Mouse (Mus musculus): ENCODE measurements at regions not wholly inside any gene's neighbourhood (a gene's known extent, or its start where the extent isn't known, plus 50 kb on each side); places are given as distances from the start of the nearest gene placed in this dataset.

DNA sequence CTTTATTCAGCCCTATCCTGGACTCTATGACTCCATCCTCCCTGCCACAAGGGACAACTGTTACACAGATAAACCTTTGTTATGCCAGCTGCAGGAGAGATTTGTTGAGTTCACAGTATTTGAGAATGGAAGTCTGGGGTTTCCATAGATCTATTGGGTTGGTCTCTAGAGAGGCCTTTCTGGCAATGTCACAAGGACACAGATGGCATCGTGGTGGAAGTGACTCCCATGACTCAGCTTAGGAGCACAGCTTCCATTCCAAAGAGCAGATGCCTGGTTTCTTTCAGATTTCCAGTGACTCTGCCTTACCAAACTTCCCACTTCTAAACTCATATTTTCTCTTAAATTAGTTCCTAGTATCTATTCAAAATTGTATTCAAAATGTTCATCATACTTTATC, 467.6 kb downstream of the Gm826 start:
- H3K4me1 ChIP-seq (ENCODE audit: control insufficient read depth, insufficient read depth, low read length), result no peaks in the 10 kb centered on the region
- H3K4me3 ChIP-seq (ENCODE audit: low read depth, low read length), result no peak overlapping the region
- H3K9me3 ChIP-seq (ENCODE audit: control insufficient read depth, low read length), result no peaks in the 10 kb centered on the region
- no peak overlapping the region for H3K4me2 ChIP-seq (ENCODE audit: low read depth, low read length)
- 81% methylated on average over 1 of the region's 1 CpGs for WGBS
- no peak overlapping the region for H3K27ac ChIP-seq (ENCODE audit: low read depth, low read length)
- H3K9ac ChIP-seq (replicated peaks; ENCODE audit: low read depth, low read length), result no peak overlapping the region
- no peaks in the 10 kb centered on the region for H3K36me3 ChIP-seq (ENCODE audit: control insufficient read depth, insufficient read depth, low read length)
- no peak for ATAC-seq (ENCODE audit: low read depth)
- H3K27me3 ChIP-seq (ENCODE audit: control insufficient read depth, insufficient read depth, low read length), result no peaks in the 10 kb centered on the region

DNA sequence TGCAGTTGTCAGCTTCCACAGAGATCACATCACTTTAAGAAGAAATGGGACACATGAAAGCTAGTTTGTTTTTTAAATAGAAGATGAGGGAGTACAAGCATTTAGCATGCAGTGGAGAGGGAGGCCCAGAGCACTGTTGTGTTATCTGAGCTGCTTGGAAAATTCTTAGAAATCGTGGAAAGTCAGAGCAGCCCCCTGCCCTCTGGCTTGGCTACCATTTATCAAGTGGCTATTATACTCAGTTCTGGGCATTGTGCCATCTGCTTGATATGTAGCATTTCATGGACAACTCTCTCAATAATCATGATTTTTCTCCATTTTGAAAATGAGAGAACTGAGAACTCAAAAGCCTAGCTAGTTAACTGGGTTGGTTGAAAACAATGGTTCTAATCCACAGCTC, 470.8 kb downstream of the Gm826 start:
- H3K27ac ChIP-seq (ENCODE audit: low read depth, low read length), result no peak overlapping the region
- WGBS, result 36% methylated on average over 1 of the region's 1 CpGs
- no peaks in the 10 kb centered on the region for H3K36me3 ChIP-seq (ENCODE audit: control insufficient read depth, insufficient read depth, low read length)
- H3K9me3 ChIP-seq (ENCODE audit: control insufficient read depth, low read length), result no peaks in the 10 kb centered on the region
- no peaks in the 10 kb centered on the region for H3K4me1 ChIP-seq (ENCODE audit: control insufficient read depth, insufficient read depth, low read length)
- ATAC-seq (ENCODE audit: low read depth), result no peak
- H3K4me2 ChIP-seq (ENCODE audit: low read depth, low read length), result no peak overlapping the region
- H3K4me3 ChIP-seq (ENCODE audit: low read depth, low read length), result no peak overlapping the region
- no peaks in the 10 kb centered on the region for H3K27me3 ChIP-seq (ENCODE audit: control insufficient read depth, insufficient read depth, low read length)
- no peak overlapping the region for H3K9ac ChIP-seq (replicated peaks; ENCODE audit: low read depth, low read length)

DNA sequence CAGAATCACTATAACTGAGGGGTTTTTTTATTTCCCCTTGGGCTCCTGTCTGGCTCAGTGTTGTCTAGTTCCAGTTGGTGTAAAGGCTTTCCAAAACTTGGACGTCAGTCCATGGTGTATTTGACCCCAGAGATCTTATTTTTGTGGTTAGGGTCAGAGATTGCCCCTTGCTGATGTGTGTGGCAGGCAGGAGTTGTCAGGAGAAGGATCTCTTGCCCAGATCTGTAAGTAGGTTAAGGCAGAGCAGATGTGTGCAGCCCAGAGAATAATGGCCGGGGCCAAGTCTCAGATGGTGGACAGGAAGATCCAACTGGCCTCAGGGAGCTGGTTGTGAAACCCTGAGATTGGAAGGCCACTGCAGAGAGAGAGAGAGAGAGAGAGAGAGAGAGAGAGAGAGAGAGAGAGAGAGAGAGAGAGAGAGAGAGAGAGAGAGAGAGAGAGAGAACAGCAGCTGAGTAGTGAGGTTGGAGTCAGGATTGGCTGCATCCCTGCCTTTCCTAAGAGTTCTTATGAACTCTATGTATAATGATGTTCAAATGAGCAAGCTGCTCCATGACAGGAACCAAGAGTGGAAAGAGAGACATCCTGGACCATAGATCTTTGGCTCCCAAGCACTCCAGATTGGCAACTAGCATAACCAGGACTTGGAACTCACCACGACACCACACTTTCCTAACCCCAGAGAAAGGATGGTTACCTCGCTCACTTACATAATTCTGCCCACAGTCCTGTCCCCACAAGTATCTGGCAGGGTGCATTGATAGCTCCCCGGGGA, 479.9 kb downstream of the Gm826 start:
- 89% methylated on average over 5 of the region's 5 CpGs for WGBS

DNA sequence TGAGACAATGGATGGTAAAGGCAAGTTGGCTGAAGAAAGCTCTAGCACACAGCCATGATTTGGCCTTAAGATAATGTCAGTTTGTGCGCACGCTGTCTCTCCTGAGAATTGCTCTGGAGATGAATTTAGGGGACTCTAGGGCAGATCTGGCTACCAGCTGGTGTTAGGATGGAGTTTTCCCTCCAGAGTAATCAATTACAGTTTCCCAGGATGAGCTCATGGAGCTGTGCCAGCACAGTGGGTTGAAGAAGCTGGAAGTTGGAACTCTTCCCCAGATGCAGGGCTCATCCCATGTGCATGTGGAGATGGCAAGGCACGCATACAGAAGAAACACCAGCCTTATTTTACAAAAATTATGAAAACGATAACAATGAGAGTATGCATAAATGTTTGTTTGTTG, 481.0 kb downstream of the Gm826 start:
- H3K4me2 ChIP-seq (ENCODE audit: low read depth, low read length), result no peak overlapping the region
- 59% methylated on average over 4 of the region's 4 CpGs for WGBS
- no peaks in the 10 kb centered on the region for H3K27me3 ChIP-seq (ENCODE audit: control insufficient read depth, insufficient read depth, low read length)
- no peak overlapping the region for H3K4me3 ChIP-seq (ENCODE audit: low read depth, low read length)
- no peak overlapping the region for H3K9ac ChIP-seq (replicated peaks; ENCODE audit: low read depth, low read length)
- ATAC-seq (ENCODE audit: low read depth), result no peak
- H3K4me1 ChIP-seq (ENCODE audit: control insufficient read depth, insufficient read depth, low read length), result no peaks in the 10 kb centered on the region
- H3K9me3 ChIP-seq (ENCODE audit: control insufficient read depth, low read length), result no peaks in the 10 kb centered on the region
- H3K36me3 ChIP-seq (ENCODE audit: control insufficient read depth, insufficient read depth, low read length), result no peaks in the 10 kb centered on the region
- no peak overlapping the region for H3K27ac ChIP-seq (ENCODE audit: low read depth, low read length)

More for the DNA sequence above, 479.9 kb downstream of the Gm826 start:
- no peak overlapping the region for H3K4me3 ChIP-seq (ENCODE audit: low read depth, low read length)
- H3K27ac ChIP-seq (ENCODE audit: low read depth, low read length), result no peak overlapping the region
- no peak overlapping the region for H3K9ac ChIP-seq (replicated peaks; ENCODE audit: low read depth, low read length)
- H3K4me2 ChIP-seq (ENCODE audit: low read depth, low read length), result no peak overlapping the region
- no peaks in the 10 kb centered on the region for H3K9me3 ChIP-seq (ENCODE audit: control insufficient read depth, low read length)
- H3K27me3 ChIP-seq (ENCODE audit: control insufficient read depth, insufficient read depth, low read length), result no peaks in the 10 kb centered on the region
- no peaks in the 10 kb centered on the region for H3K36me3 ChIP-seq (ENCODE audit: control insufficient read depth, insufficient read depth, low read length)
- no peak for ATAC-seq (ENCODE audit: low read depth)
- H3K4me1 ChIP-seq (ENCODE audit: control insufficient read depth, insufficient read depth, low read length), result no peaks in the 10 kb centered on the region

DNA sequence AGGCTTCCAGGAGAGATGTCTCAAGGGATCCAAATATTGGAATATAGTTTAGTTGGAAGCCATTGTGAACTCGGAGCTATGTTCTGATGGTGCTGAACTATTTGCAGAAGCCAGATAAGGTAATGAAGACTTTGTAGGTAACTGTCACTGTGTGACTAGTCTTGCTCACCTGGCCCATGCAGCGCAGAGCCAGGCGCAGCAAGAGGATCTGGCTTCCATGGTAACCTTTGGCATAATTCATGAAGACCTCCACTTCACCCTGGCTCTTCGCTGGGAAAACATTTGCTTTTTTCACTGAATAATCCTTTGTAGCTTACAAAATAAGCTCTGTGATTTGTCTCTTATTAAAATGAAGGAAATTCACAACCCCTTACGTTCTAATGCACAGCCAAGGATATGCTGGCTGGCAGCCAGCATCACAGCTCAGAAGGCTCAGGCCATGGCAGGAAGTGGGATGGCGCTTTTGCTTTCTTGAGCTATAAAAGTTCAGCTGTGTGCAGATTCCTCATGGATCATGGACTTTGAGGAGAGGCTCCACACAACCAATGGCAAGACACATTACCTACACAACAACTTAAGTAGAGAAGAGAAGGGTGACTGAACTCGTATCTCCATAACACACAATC, 501.4 kb downstream of the Gm826 start:
- ATAC-seq (ENCODE audit: low read depth), result no peak
- H3K27me3 ChIP-seq (ENCODE audit: control insufficient read depth, insufficient read depth, low read length), result no peaks in the 10 kb centered on the region
- H3K27ac ChIP-seq (ENCODE audit: low read depth, low read length), result no peak overlapping the region
- H3K4me1 ChIP-seq (ENCODE audit: control insufficient read depth, insufficient read depth, low read length), result no peaks in the 10 kb centered on the region
- H3K9me3 ChIP-seq (ENCODE audit: control insufficient read depth, low read length), result no peaks in the 10 kb centered on the region
- H3K4me2 ChIP-seq (ENCODE audit: low read depth, low read length), result no peak overlapping the region
- H3K9ac ChIP-seq (replicated peaks; ENCODE audit: low read depth, low read length), result no peak overlapping the region
- no peak overlapping the region for H3K4me3 ChIP-seq (ENCODE audit: low read depth, low read length)
- WGBS, result 78% methylated on average over 7 of the region's 7 CpGs
- H3K36me3 ChIP-seq (ENCODE audit: control insufficient read depth, insufficient read depth, low read length), result no peaks in the 10 kb centered on the region

DNA sequence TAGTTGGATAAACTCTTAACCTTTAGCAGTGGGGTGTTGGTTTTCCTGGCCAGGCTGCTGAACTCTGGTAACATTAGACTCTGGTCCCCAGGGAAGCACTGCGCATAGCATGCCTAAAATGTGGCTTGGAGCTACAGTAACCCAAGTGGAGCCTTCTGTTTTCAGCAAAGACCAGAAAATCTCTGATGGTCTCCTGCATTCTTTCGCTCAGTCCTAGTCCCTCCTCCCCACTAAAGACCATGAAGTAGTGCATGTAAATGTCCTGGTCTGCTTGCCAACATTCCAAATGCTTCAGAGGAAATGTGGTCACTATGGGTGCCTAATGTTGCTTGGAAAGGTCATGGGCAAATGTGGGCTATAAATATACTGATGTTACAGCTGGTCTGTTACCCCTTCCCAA, 507.5 kb downstream of the Gm826 start:
- 89% methylated on average over 2 of the region's 2 CpGs for WGBS

DNA sequence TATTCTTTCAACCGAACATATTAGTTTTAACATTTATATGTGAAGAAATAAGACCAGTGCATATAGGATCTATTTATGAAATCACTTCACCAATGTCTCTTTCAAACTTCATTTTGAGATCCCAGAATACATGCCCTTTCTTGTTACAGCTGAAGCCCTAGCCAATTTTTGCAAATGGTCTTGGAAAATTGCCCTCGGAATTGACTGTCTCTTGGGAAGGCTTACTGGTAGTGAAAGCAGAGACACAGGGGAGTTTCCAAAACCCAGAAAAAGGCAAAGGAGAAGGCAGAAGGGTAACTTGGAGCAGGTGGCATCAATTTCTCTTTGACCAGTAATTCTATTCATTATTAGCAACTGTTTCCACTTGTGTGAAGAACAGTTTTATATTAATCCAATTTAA, 515.4 kb downstream of the Gm826 start:
- WGBS, result 82% methylated on average over 2 of the region's 2 CpGs
- Histone ChIP-seq H3K4me1 (ENCODE audit: control insufficient read depth, insufficient read depth, low read length) (no peaks in the 10 kb centered on the region), H3K27ac (ENCODE audit: low read depth, low read length) (no peak overlapping the region), H3K27me3 (ENCODE audit: control insufficient read depth, insufficient read depth, low read length) (no peaks in the 10 kb centered on the region), H3K4me3 (ENCODE audit: low read depth, low read length) (no peak overlapping the region), H3K9ac (replicated peaks; ENCODE audit: low read depth, low read length) (no peak overlapping the region), H3K9me3 (ENCODE audit: control insufficient read depth, low read length) (no peaks in the 10 kb centered on the region), H3K4me2 (ENCODE audit: low read depth, low read length) (no peak overlapping the region), H3K36me3 (ENCODE audit: control insufficient read depth, insufficient read depth, low read length) (no peaks in the 10 kb centered on the region)
- ATAC-seq (ENCODE audit: low read depth), result no peak

More for the DNA sequence above, 507.5 kb downstream of the Gm826 start:
- Histone ChIP-seq H3K27me3 (ENCODE audit: control insufficient read depth, insufficient read depth, low read length) (no peaks in the 10 kb centered on the region), H3K9ac (replicated peaks; ENCODE audit: low read depth, low read length) (no peak overlapping the region), H3K27ac (ENCODE audit: low read depth, low read length) (no peak overlapping the region), H3K4me1 (ENCODE audit: control insufficient read depth, insufficient read depth, low read length) (no peaks in the 10 kb centered on the region), H3K36me3 (ENCODE audit: control insufficient read depth, insufficient read depth, low read length) (no peaks in the 10 kb centered on the region), H3K4me3 (ENCODE audit: low read depth, low read length) (no peak overlapping the region), H3K9me3 (ENCODE audit: control insufficient read depth, low read length) (no peaks in the 10 kb centered on the region), H3K4me2 (ENCODE audit: low read depth, low read length) (no peak overlapping the region)
- no peak for ATAC-seq (ENCODE audit: low read depth)

DNA sequence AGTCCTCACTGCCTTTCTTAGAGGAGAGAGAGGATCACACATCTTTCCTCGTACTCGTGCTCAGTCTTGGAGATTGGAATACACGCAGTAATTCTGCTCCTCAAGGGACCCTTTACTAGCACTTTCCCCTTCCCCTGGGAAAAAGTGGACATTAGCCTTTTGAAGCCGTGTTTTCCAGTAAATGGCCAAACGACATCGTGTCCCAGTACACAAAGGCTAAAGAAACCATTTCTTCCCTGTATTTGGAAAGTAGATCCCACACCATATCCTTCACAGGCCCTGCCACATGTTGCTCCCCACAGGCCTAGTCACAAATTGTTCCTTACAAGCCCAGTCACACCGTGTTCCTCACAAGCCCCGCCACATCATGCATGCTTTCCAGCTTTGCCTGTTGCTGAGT, 517.6 kb downstream of the Gm826 start:
- no peak overlapping the region for H3K27ac ChIP-seq (ENCODE audit: low read depth, low read length)
- no peaks in the 10 kb centered on the region for H3K4me1 ChIP-seq (ENCODE audit: control insufficient read depth, insufficient read depth, low read length)
- H3K27me3 ChIP-seq (ENCODE audit: control insufficient read depth, insufficient read depth, low read length), result no peaks in the 10 kb centered on the region
- H3K9ac ChIP-seq (replicated peaks; ENCODE audit: low read depth, low read length), result no peak overlapping the region
- 87% methylated on average over 8 of the region's 8 CpGs for WGBS
- H3K4me2 ChIP-seq (ENCODE audit: low read depth, low read length), result no peak overlapping the region
- H3K9me3 ChIP-seq (ENCODE audit: control insufficient read depth, low read length), result no peaks in the 10 kb centered on the region
- no peaks in the 10 kb centered on the region for H3K36me3 ChIP-seq (ENCODE audit: control insufficient read depth, insufficient read depth, low read length)
- H3K4me3 ChIP-seq (ENCODE audit: low read depth, low read length), result no peak overlapping the region
- no peak for ATAC-seq (ENCODE audit: low read depth)
